Mouse (Mus musculus): ENCODE results near the gene Gdf7. TPM values are rescaled to one million over a fixed set of nuclear protein-coding genes. Genes with fewer than 3 reads are reported as not detected.

Gene Gdf7
- polyA plus RNA-seq, 1 experiment: not detected

DNA sequence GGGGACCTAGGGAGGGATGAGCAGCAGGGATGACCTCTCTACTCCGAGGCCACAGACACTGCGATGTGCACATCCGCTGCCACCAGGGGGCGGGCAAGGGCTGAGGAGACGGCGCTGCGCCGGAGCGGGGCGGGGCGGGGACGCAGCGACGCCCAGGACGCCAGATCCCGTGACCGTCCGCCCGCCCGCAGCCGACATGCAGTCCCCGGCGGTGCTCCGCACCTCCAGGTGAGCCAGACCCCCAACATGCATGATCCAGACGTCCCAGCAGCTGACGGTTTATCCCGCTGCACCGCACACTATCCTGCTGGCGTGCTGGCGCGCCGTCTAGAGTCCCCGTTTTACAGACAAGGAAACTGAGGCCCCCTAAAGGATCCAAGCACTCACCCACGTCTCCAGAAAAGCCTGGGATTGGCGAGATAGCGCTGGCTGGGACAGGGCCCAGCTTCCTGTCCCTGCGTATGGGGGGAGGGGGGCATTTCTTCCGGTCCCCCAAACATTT, 11.6 kb upstream of the Gdf7 start, which contains the start of gene Hs1bp3:
Hs1bp3 (plus strand) TSS at position 163 of the 502 bp plus-strand sequence.
- TF ChIP-seq GATA1 (IDR thresholded peaks at IDR 0.05; ENCODE audit: low read length): no peak

DNA sequence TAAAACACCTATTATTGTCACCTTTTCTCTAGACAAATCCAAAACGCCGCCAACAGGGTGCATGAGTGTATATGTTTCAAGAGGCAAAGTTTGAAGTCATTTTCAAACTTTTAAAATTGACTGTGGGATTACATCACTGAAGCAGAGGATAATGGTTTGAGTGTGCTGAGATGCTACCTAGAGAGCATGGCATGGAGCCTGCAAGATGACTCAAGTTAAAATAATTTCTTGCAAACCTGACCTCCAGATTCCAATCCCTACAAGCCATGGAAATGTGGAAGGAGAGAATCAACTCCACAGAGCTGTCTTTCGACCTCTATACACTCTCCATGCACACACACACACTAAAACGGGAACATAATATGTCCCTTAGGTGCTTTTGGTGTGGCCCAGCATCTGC, 10.5 kb upstream of the Gdf7 start:
- TF ChIP-seq GATA1 (IDR thresholded peaks at IDR 0.05; ENCODE audit: low read length): no peak

DNA sequence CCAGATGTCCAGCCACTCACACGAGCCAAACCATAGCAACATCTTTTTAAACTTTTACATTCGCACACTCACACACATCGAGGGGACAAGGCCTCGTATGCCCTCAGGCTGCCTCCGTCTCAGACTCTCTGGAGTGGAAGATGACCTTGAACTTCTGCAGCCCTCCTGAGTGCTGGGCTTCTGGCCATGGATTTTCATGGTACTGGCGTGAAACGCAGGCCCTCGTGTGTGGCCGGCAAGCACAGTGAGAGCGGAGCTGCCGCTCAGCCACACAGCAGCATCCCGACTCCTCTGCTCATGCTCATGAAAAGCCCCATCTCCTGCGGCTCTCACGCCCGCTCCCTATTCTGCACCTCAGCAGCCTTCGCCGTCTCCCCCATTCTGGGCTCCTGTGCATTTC, 9.2 kb upstream of the Gdf7 start:
- no peak for TF ChIP-seq GATA1 (IDR thresholded peaks at IDR 0.05; ENCODE audit: low read length)

DNA sequence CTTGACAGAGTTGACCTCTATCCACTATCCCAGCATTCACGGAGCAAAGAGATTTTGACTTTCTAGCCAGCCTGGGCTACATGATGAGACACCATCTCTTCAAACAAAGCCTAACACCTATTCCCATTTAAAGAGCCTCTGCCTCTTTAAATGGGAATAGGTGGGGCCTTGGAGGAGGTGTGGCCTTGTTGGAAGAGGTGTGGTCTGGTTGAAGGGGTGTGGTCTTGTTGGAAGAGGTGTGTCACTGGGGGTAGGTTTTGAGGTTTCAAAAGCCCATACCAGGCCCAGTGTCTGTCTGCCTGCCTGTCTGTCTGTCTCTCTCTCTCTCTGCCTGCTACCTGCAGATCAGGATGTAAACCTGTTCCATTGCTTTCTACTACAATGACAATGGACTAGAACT, 5.2 kb upstream of the Gdf7 start:
- no peak for TF ChIP-seq GATA1 (IDR thresholded peaks at IDR 0.05; ENCODE audit: low read length)

DNA sequence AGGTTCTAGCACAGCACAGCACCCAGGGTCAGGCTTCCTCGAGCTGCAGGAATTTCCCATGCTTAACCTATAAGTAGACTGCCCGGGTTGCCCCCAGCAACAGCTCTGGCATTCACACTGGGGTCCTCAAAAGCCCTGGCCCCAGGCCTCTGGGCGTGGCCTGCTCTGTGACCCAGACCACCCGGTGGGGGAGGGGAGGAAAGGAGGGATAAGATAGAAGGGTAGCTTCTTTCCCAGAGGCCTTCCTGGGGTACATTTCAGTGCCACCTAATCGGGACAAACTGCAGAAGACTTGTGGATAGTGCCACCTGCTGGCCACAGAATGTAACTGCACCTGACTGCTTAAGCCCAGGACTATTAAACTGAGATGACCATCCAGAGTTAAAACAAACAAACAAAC, 4.7 kb upstream of the Gdf7 start:
- TF ChIP-seq GATA1 (IDR thresholded peaks at IDR 0.05; ENCODE audit: low read length): no peak

DNA sequence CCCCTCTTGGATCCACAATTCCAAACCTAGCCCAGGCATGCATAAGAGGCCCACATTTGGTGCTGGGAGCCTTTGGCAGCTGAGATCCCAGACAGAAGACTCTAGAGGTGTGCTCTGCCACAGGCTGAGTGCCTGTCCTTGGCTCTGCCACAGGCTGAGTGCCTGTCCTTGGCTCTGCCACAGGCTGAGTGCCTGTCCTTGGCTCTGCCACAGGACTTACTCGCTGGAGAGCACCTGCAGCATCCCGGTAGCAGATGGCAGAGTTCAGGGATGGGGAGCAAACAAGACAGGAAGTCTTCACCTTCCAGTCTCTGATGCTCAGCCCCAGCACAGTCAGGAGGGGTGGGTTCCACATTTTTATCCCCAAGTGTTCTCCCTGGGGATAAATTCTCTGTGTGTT, 3.5 kb upstream of the Gdf7 start:
- no peak for TF ChIP-seq GATA1 (IDR thresholded peaks at IDR 0.05; ENCODE audit: low read length)

DNA sequence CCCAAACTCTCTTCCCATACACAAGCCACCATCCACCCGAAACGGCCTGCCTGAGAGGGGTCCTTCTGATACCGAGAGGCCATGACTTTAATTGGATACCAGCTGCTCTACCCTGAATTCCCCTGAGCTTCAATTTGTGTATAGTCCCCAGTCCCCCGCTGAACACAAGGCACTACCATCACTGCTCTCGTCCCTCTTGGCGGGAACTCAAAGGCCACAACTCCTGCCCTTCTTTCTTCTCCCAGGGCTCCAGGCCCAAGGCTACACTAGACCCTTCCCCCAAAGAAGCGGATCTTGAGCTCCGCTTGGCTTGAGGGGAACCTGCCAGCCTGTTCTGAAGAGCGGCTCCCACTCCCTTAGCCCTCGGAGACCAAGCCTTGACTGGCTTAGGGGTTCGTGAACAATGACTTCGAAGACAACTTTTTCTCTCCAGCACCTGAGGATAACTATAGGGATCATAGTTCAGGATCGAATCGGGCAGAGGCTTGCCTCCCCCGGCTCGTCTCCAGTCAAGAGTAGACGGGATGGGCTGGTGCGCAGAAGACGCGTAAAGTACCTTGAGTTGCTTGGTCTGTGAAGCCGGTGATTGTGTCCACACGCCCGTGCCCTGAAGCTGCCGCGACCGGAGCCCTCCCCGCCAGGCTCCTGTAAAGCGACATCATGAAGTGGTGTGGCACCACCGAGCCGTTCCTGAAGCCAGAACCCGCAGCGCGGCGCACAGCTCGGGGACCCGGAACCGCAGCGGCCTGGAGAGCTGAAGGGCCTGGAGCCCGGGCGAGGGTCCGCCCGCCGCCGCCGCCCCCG, 541 bp downstream of the Gdf7 start:
- TF ChIP-seq GATA1 (IDR thresholded peaks at IDR 0.05; ENCODE audit: low read length): no peak

DNA sequence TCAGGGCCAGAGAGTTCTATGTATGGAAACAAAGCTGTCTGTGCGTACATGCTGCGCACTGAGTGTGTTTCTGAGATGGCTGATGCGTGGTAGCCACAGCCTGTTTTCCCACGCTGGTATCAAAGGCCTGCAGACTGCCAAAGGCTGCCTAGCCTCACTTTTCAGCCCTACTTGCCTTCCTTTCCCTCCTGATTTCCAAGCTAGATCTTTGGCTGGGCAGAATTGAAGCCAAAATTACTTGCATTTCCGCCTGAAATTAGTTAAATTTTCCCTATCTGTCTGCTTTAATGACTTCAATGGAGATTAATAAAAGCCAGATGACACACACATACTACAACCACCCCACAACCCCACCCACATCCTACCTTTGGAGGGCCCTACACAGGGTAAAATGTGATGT, 1.2 kb downstream of the Gdf7 start:
- TF ChIP-seq GATA1 (IDR thresholded peaks at IDR 0.05; ENCODE audit: low read length): no peak

DNA sequence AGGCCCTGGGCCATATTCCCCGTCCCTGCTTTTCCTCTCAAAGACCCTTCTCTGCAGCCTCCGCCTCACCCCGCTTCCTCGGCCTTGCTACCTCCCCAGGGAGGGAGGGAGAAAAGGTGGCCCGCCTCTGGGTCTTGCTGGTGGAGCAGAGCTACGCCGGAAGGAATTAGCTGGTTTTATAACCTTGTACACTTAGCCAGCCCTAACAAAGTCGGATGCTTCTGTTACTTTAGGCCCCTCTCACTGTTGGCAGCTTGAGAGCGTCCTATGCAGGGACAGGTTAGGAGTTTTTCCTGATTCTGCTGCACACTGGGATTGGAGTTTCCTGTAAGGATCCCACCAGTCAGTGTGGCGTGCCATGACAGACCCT, 1.7 kb downstream of the Gdf7 start:
- no peak for TF ChIP-seq GATA1 (IDR thresholded peaks at IDR 0.05; ENCODE audit: low read length)

DNA sequence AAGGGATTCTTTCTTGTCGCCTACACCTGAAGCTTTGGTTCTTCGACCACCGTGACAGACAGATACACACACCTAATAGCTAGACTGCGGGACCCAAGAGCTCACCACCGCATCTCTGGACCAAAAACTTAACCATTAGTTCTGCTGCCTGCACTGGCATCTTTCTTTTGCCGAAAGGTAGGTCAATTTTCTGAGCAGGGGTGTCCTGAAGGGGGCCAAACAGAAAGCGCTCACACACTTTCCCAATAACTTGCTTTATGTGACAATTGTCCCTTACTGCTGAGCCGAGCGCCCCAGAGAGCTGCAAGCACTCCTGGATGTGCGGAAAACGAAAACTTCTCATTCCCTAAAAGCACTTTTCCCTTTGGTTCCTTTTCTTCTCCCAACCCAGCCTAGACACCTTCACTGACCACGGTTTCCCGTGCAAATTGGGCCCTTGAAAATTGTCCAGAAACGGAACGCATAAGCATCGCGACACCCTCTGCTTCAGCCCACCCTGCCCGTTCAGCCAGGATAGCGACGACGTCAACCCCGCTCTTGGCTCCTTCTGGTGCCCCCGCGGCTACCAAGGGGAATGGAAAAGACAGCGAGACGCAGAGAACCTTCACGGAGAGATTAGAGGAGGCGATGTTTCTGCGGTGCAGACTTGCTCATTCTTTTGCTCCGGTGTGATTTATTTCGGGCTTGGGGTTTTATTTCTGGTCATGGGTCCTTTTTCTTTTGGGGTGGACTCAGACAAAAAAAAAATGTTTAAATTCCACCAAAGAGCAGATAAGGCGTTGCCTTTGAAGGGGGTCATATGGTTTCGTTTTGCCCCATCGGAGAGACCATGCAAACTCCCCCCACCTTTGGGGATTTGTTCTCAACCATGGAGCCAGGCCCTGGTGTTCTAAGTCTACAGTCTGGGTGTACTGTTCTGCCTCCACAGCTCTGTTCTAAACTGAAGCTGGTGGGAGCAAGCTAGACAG, 2.3 kb downstream of the Gdf7 start:
- no peak for TF ChIP-seq GATA1 (IDR thresholded peaks at IDR 0.05; ENCODE audit: low read length)

DNA sequence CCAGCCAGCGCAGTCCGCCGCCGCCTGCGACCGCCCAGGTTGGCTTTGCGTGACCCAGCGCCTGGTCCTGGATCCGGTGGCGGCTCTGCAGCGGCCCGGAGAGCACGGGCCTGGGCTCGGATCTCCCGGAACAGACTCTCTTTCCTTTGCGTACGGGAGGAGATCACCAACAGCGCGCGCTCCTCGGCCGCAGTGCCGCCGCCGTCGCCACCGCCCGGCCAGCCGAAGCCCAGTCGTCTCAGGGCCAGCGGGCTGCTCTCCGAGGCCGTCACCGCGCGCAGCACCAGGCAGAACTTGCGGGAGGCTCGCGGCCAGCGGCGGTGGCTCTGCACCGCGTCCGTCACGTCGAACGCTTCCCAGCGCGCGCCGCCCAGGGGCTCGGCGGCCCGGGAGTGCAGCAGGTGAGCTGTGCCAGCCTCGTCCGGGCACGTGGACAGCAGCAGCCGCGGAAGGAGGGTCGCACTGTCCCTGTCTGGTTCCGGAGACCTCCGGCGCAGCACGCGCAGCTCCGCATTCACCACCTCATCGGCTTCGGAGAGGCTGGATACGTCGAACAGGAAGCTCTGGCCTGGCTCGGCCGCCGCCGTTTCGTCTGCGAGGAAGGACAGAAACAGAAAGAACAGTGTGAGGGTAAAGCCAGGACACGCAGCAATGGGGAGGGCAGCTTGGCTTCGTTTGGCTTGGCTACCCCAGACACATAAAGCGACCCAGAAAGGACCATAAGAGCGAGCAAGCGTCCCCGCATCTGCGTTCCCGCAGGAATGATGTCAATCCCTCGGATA, 3.2 kb downstream of the Gdf7 start:
- TF ChIP-seq GATA1 (IDR thresholded peaks at IDR 0.05; ENCODE audit: low read length): no peak

DNA sequence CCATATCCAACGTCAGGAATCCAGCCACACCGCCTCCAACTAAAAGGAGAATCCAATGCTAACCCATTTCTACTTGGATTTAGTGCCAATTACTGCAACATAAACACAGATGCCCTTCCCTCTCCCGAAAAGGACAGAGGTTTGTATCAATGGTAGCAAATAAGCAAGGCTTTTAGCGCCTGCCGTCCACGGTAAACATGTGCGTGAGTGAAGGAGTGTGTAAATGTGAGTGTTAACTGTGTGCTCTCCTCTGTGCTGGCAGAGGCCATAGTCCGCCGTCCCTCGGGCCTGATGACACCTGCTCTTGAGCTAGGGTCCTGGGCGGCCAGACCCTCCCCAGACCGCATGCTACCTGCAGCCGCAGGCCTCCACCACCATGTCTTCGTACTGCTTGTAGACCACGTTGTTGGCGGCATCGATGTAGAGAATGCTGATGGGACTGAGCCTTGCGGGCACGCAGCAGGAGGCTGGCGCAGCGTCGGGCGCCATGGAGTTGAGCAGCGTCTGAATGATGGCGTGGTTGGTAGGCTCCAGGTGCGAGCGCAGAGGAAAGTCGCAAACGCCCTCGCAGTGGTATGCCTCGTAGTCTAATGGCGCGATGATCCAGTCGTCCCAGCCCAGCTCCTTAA, 4.1 kb downstream of the Gdf7 start:
- TF ChIP-seq GATA1 (IDR thresholded peaks at IDR 0.05; ENCODE audit: low read length): no peak

DNA sequence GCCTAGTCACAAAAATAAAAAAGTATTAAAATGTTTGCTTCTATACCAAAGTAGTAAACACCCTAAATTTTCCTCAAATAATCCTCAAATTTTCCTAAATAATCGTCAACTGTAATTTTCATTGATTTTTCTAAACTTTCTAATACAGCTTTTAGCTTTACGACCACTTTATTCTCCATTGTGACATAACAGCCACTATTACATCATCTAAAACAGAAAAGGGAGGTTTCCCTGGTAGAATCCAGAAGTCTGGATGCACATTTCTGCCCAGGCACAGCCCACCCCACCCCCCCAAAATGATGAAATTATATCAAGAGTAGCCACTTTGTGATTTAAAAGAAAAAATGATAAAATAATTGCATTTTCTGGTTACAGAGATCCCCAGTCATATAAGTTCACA, 5.6 kb downstream of the Gdf7 start:
- no peak for TF ChIP-seq GATA1 (IDR thresholded peaks at IDR 0.05; ENCODE audit: low read length)

DNA sequence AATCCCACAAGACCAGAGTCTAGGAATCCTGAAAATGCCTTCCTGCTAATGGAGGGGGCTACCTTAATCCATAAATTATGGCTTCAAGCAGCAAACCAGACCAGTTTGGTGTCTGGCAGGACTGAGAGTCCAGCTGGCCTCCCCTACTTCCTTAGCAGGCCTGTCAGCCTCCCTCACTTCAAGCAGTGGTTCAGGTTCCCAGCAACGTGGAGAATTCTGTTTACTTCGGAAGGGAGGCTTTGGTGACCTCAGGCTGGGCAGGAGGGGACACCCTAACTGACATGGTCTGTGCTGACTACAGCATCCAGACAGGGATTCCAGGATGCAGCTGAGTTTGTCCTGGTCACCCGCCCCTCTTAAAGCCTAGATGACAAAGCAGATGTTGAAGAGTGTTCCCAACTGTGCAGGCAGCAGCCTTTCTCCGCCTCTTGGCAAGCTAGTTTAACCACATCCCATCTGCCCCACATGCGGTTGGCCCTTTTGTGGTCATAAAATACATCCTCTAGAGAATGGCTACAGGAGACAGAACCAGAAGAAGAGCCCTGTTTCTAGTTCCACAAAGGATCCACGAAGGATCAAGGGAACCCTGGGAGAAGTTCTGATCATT, 6.3 kb downstream of the Gdf7 start:
- no peak for TF ChIP-seq GATA1 (IDR thresholded peaks at IDR 0.05; ENCODE audit: low read length)
